Mouse (Mus musculus): ENCODE measurements around the gene Tbl1x. TPM values are rescaled to one million over a fixed set of nuclear protein-coding genes. Genes with fewer than 3 reads are reported as not detected.

Gene Tbl1x
- polyA plus RNA-seq, 1 experiment from 2014 or later: 67.5 TPM

DNA sequence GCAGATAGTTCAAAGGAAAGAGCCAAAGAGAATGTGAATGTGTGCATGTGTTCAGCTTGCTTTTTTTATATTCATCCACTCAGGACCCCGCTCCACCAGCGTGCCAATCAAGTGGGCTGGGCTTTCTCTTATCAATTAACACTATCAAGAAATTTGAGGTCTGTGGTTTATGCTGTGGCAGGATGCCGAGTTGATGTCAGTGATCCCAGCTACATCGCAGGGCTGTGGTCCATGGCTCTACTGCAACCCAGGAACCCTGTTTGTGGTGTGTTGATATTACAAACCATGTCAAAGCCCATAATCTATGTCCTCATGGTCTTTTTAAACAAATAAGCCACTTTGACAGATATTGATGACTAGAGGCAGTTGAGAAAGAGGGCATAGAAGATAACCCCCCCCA, 129.5 kb downstream of the Tbl1x start:
- no peaks in the 10 kb centered on the region for H3K4me1 ChIP-seq (ENCODE audit: control insufficient read depth, insufficient read depth, low read length)
- H3K4me2 ChIP-seq (ENCODE audit: low read depth, low read length): no peak overlapping the region
- DNase-seq (ENCODE audit: low spot score): no peak
- no peak for ATAC-seq (ENCODE audit: low read depth)
- H3K9me3 ChIP-seq (ENCODE audit: control insufficient read depth, low read length): no peaks in the 10 kb centered on the region
- H3K9ac ChIP-seq (ENCODE audit: low read depth, low read length): no peak overlapping the region
- H3K36me3 ChIP-seq (ENCODE audit: control insufficient read depth, insufficient read depth, low read length): 0 out of 2 replicates have a peak, but pooled peaks cover 5% of the 10 kb centered on the region
- no peaks in the 10 kb centered on the region for H3K27me3 ChIP-seq (replicated peaks; ENCODE audit: control insufficient read depth, insufficient read depth, low read length)
- WGBS: 77% methylated on average over 4 of the region's 4 CpGs
- no peak overlapping the region for H3K4me3 ChIP-seq (ENCODE audit: low read depth, low read length)
- H3K27ac ChIP-seq (replicated peaks; ENCODE audit: low read depth, low read length): no peak overlapping the region

DNA sequence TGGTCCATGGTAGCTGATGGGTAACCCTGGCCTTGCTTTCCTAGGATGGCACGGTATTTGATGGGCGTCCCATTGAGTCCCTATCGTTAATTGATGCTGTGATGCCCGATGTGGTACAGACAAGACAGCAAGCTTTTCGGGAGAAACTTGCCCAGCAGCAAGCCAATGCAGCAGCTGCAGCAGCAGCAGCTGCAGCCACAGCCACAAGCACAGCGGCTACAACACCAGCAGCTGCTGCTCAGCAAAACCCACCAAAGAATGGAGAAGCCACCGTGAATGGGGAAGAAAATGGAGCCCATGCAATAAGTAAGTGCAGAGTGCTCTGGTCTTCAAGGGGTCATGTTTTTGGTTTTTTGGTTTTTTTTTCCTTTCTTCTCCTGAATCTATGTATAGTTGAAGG, 135.4 kb downstream of the Tbl1x start:
- no peaks in the 10 kb centered on the region for H3K27me3 ChIP-seq (replicated peaks; ENCODE audit: control insufficient read depth, insufficient read depth, low read length)
- no peak overlapping the region for H3K4me3 ChIP-seq (ENCODE audit: low read depth, low read length)
- DNase-seq (ENCODE audit: low spot score) (no peak), ATAC-seq (ENCODE audit: low read depth) (no peak)
- no peak overlapping the region for H3K4me2 ChIP-seq (ENCODE audit: low read depth, low read length)
- peaks cover 13% of the 10 kb centered on the region for H3K36me3 ChIP-seq (ENCODE audit: control insufficient read depth, insufficient read depth, low read length)
- no peak overlapping the region for H3K27ac ChIP-seq (replicated peaks; ENCODE audit: low read depth, low read length)
- 89% methylated on average over 7 of the region's 7 CpGs for whole genome bisulfite sequencing
- no peak overlapping the region for H3K9ac ChIP-seq (ENCODE audit: low read depth, low read length)
- H3K9me3 ChIP-seq (ENCODE audit: control insufficient read depth, low read length): no peaks in the 10 kb centered on the region
- H3K4me1 ChIP-seq (ENCODE audit: control insufficient read depth, insufficient read depth, low read length): no peaks in the 10 kb centered on the region

DNA sequence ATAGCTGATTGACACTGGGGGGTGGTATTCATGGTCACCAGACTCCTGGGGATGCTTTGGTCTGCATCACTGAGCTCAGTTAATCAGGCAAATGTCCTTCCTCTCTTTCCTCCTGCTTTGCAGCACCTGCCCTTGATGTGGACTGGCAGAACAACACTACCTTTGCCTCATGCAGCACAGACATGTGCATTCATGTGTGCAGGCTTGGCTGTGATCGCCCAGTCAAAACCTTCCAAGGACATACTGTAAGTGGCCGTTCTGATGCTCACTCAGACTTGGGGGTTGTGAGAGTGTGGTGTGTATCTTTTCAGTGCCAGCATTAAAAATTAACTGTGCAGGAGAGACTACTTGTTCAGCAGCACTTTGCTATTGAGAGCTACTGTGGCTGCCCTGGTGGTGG, 139.4 kb downstream of the Tbl1x start:
- no peaks in the 10 kb centered on the region for H3K4me1 ChIP-seq (ENCODE audit: control insufficient read depth, insufficient read depth, low read length)
- no peak overlapping the region for H3K4me2 ChIP-seq (ENCODE audit: low read depth, low read length)
- WGBS: 85% methylated on average over 2 of the region's 2 CpGs
- ATAC-seq (ENCODE audit: low read depth) (no peak), DNase-seq (ENCODE audit: low spot score) (no peak)
- H3K9ac ChIP-seq (ENCODE audit: low read depth, low read length): no peak overlapping the region
- H3K4me3 ChIP-seq (ENCODE audit: low read depth, low read length): no peak overlapping the region
- H3K9me3 ChIP-seq (ENCODE audit: control insufficient read depth, low read length): no peaks in the 10 kb centered on the region
- H3K27ac ChIP-seq (replicated peaks; ENCODE audit: low read depth, low read length): no peak overlapping the region
- H3K27me3 ChIP-seq (replicated peaks; ENCODE audit: control insufficient read depth, insufficient read depth, low read length): no peaks in the 10 kb centered on the region
- peaks cover 24% of the 10 kb centered on the region for H3K36me3 ChIP-seq (ENCODE audit: control insufficient read depth, insufficient read depth, low read length)

DNA sequence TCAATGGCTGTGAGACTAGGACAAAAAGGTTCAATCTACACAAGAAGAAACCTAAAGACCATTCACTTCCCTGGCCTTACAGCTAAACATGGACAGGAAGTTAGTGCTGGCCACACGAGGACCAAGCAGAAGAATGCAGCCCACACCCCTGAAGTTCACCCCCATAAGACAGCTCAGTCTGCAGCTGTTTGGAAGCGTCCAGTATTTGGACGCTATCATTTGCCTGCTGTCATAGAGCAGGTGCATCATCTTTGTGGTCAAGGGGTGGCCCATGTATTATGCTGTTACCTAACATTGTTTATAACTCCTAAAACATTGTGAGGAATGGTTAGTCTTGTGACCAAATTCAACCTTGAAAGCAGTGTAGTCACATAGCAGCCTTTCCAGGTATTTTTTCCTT, 151.2 kb downstream of the Tbl1x start:
- Histone ChIP-seq H3K4me2 (ENCODE audit: low read depth, low read length) (no peak overlapping the region), H3K4me1 (ENCODE audit: control insufficient read depth, insufficient read depth, low read length) (no peaks in the 10 kb centered on the region), H3K27me3 (replicated peaks; ENCODE audit: control insufficient read depth, insufficient read depth, low read length) (no peaks in the 10 kb centered on the region), H3K27ac (replicated peaks; ENCODE audit: low read depth, low read length) (no peak overlapping the region), H3K36me3 (ENCODE audit: control insufficient read depth, insufficient read depth, low read length) (peaks cover 31% of the 10 kb centered on the region; the same call in 1 of the 2 replicates), H3K9ac (ENCODE audit: low read depth, low read length) (no peak overlapping the region), H3K9me3 (ENCODE audit: control insufficient read depth, low read length) (no peaks in the 10 kb centered on the region), H3K4me3 (ENCODE audit: low read depth, low read length) (no peak overlapping the region)
- WGBS: 88% methylated on average over 3 of the region's 3 CpGs
- ATAC-seq (ENCODE audit: low read depth): no peak
- no peak for DNase-seq (ENCODE audit: low spot score)

DNA sequence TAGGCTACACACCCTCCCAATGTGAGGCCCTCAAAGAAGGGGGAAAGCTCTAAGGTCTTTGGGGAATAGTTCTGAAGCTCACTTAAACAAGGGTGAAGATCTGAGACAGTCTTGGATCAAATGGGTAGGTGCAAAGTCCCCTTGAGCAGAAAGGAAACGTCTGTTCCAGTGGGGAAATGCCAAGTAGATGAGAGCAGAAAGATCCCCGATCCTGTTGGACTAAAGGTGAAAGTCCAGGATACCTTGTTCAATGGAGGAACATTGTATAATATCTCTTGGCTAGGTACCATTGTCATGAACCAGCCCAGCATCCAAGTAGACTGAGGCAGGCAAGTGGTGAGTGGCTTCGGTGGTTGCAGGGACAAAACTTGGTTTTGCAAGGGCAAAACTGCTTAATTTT, 152.5 kb downstream of the Tbl1x start:
- Histone ChIP-seq H3K9ac (ENCODE audit: low read depth, low read length) (no peak overlapping the region), H3K4me1 (ENCODE audit: control insufficient read depth, insufficient read depth, low read length) (no peaks in the 10 kb centered on the region), H3K9me3 (ENCODE audit: control insufficient read depth, low read length) (no peaks in the 10 kb centered on the region), H3K27me3 (replicated peaks; ENCODE audit: control insufficient read depth, insufficient read depth, low read length) (no peaks in the 10 kb centered on the region), H3K27ac (replicated peaks; ENCODE audit: low read depth, low read length) (no peak overlapping the region), H3K36me3 (ENCODE audit: control insufficient read depth, insufficient read depth, low read length) (peaks cover 29% of the 10 kb centered on the region; the same call in 1 of the 2 replicates), H3K4me2 (ENCODE audit: low read depth, low read length) (no peak overlapping the region), H3K4me3 (ENCODE audit: low read depth, low read length) (no peak overlapping the region)
- 71% methylated on average over 3 of the region's 3 CpGs for WGBS
- DNase-seq (ENCODE audit: low spot score) (no peak), ATAC-seq (ENCODE audit: low read depth) (no peak)

DNA sequence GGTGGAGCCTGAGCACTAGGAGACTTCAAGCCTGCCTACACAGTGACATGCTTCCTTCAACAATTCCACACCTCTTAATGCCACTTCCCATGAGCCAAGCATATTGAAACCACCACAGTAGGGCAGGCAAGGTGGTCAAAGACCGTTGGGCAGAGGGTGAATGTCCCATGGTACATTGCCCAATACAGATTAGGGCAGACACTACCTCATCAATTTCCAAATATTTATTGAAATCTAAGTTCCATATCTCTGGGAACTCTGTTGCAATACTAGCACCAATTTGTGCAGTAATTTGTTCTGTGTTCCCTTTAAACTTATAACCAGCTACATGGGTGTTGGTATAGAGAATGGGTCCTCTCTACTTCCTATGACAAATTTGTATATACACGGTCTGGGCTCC, 154.2 kb downstream of the Tbl1x start:
- H3K4me2 ChIP-seq (ENCODE audit: low read depth, low read length): no peak overlapping the region
- H3K27me3 ChIP-seq (replicated peaks; ENCODE audit: control insufficient read depth, insufficient read depth, low read length): no peaks in the 10 kb centered on the region
- 0 out of 2 replicates have a peak, but pooled peaks cover 18% of the 10 kb centered on the region for H3K36me3 ChIP-seq (ENCODE audit: control insufficient read depth, insufficient read depth, low read length)
- no peak for DNase-seq (ENCODE audit: low spot score)
- H3K4me3 ChIP-seq (ENCODE audit: low read depth, low read length): no peak overlapping the region
- H3K9me3 ChIP-seq (ENCODE audit: control insufficient read depth, low read length): no peaks in the 10 kb centered on the region
- no peak overlapping the region for H3K9ac ChIP-seq (ENCODE audit: low read depth, low read length)
- WGBS: 86% methylated on average over 2 of the region's 2 CpGs
- H3K4me1 ChIP-seq (ENCODE audit: control insufficient read depth, insufficient read depth, low read length): no peaks in the 10 kb centered on the region
- no peak overlapping the region for H3K27ac ChIP-seq (replicated peaks; ENCODE audit: low read depth, low read length)
- ATAC-seq (ENCODE audit: low read depth): no peak

DNA sequence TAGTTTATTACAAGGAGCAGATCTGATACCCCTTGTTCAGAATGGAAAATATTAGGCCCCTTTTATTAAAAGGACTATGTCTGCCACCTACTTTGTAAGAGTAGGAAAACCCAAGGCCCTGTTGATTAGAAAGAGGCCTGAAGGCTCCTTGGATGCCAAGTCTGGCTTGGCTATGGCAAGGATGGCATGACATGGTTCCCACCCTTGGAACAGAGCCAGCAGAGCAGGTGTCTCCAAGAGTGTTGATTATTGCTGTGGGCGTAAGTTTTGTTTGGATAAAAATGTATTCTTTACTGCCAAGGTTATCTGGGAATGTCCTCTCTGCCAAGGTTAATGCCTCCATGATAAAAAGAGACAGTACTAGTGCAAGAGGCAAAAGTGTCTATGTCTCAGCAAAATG, 156.1 kb downstream of the Tbl1x start:
- Histone ChIP-seq H3K4me3 (ENCODE audit: low read depth, low read length) (no peak overlapping the region), H3K4me2 (ENCODE audit: low read depth, low read length) (no peak overlapping the region), H3K36me3 (ENCODE audit: control insufficient read depth, insufficient read depth, low read length) (0 out of 2 replicates have a peak, but pooled peaks cover 8% of the 10 kb centered on the region), H3K27me3 (replicated peaks; ENCODE audit: control insufficient read depth, insufficient read depth, low read length) (no peaks in the 10 kb centered on the region), H3K27ac (replicated peaks; ENCODE audit: low read depth, low read length) (no peak overlapping the region), H3K9me3 (ENCODE audit: control insufficient read depth, low read length) (no peaks in the 10 kb centered on the region), H3K4me1 (ENCODE audit: control insufficient read depth, insufficient read depth, low read length) (no peaks in the 10 kb centered on the region), H3K9ac (ENCODE audit: low read depth, low read length) (no peak overlapping the region)
- 76% methylated on average over 1 of the region's 1 CpGs for WGBS
- no peak for DNase-seq (ENCODE audit: low spot score)
- no peak for ATAC-seq (ENCODE audit: low read depth)

DNA sequence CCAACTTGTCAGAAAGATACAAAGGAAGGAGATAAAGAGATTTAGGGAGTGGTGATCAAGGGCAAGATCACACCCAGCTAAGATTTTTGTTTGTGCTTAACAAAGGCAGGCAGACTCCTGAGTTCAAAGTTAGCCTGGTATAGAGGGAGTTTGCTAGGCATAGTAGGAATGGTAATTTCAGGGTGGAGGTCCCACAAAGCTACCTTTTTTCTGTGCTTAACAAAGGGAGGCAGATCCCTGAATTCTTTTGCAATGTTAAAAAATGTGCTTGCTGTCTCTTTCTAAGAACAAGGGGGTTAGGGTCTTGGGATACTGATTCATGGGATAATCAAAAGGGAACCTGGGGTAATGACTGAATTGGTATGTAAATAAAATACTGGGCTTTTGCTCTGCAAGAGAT, 156.6 kb downstream of the Tbl1x start:
- DNase-seq (ENCODE audit: low spot score) (no peak), ATAC-seq (ENCODE audit: low read depth) (no peak)
- Histone ChIP-seq H3K27me3 (replicated peaks; ENCODE audit: control insufficient read depth, insufficient read depth, low read length) (no peaks in the 10 kb centered on the region), H3K4me2 (ENCODE audit: low read depth, low read length) (no peak overlapping the region), H3K4me3 (ENCODE audit: low read depth, low read length) (no peak overlapping the region), H3K9me3 (ENCODE audit: control insufficient read depth, low read length) (no peaks in the 10 kb centered on the region), H3K9ac (ENCODE audit: low read depth, low read length) (no peak overlapping the region), H3K27ac (replicated peaks; ENCODE audit: low read depth, low read length) (no peak overlapping the region), H3K36me3 (ENCODE audit: control insufficient read depth, insufficient read depth, low read length) (0 out of 2 replicates have a peak, but pooled peaks cover 7% of the 10 kb centered on the region), H3K4me1 (ENCODE audit: control insufficient read depth, insufficient read depth, low read length) (no peaks in the 10 kb centered on the region)

DNA sequence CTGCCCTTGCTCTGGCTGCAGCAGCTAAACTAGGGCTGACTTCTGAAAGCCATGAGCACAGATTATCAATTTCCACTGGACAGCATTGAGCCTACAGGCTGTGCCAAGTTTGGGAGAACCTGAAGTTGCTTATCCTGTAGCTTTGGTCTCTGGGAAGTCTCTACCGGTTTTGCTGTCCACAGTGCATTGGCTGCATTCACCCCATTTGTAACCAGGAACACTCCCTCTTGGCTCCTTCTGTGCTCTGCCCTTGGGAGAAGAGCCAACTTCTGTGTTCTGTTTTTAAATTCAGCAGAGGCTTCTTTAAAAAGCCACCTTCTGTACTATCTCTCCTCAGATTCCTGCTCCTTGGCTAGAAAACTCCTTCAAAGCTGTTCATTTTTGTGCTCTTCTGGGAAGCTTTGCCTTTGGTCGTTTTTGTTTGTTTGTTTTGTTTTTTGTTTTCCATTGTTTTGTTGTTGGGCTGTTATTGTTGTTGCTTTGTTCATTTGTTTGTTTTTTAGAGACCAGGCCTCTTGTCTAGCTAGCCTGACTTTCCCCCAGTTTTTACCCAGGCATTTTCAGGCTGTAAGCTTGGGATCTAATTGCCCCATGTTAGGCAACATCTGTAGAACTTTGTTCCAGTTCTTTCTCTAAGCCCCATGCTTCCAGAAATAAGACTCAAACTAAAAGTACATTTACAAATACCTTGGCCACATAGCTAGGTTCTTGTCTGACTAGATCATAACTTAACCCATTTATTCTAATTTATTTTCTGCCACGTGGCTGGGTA, 159.2 kb downstream of the Tbl1x start:
- no peak overlapping the region for H3K4me3 ChIP-seq (ENCODE audit: low read depth, low read length)
- H3K27ac ChIP-seq (replicated peaks; ENCODE audit: low read depth, low read length): no peak overlapping the region
- no peaks in the 10 kb centered on the region for H3K27me3 ChIP-seq (replicated peaks; ENCODE audit: control insufficient read depth, insufficient read depth, low read length)
- no peak overlapping the region for H3K4me2 ChIP-seq (ENCODE audit: low read depth, low read length)
- no peak for DNase-seq (ENCODE audit: low spot score)
- no peaks in the 10 kb centered on the region for H3K4me1 ChIP-seq (ENCODE audit: control insufficient read depth, insufficient read depth, low read length)
- 56% methylated on average over 3 of the region's 3 CpGs for WGBS
- no peaks in the 10 kb centered on the region for H3K9me3 ChIP-seq (ENCODE audit: control insufficient read depth, low read length)
- H3K36me3 ChIP-seq (ENCODE audit: control insufficient read depth, insufficient read depth, low read length): no peaks in the 10 kb centered on the region
- H3K9ac ChIP-seq (ENCODE audit: low read depth, low read length): no peak overlapping the region
- no peak for ATAC-seq (ENCODE audit: low read depth)
